Mouse (Mus musculus): ENCODE results near the gene Pak7. TPM values are rescaled to one million over a fixed set of nuclear protein-coding genes. Genes with fewer than 3 reads are reported as not detected.

Gene Pak7
- polyA plus RNA-seq (2011; ENCODE audit: insufficient read length, low read depth, missing spikeins) = 0.37 and 0.53 TPM in 2 replicates

GRCm38 (mm10) chr2:136387181-136388131 is at the start of gene Pak7:
Gene Pak7, minus strand, starts transcription at chr2:136387967.
- Histone ChIP-seq H3K4me3 (ENCODE audit: insufficient read depth, low read length) (peak within 1 kb of the TSS; percentile 48), H3K27ac (ENCODE audit: insufficient read depth, low read length) (no peak within 1 kb of the TSS), H3K4me1 (ENCODE audit: control insufficient read depth, insufficient read depth, low read length) (no peaks in the 10 kb centered on the region)
- no peak; the same call in 1 of the 2 replicates for TF ChIP-seq CTCF (IDR thresholded peaks at IDR 0.05; ENCODE audit: borderline replicate concordance, insufficient read depth, low read length)
- TF ChIP-seq POLR2A (IDR thresholded peaks at IDR 0.05; ENCODE audit: low read depth, low read length) = no peak

GRCm38 (mm10) chr2:136425561-136425960 is 37.8 kb upstream of the Pak7 start:
- Histone ChIP-seq H3K4me1 (ENCODE audit: control insufficient read depth, insufficient read depth, low read length) (no peaks in the 10 kb centered on the region), H3K27ac (ENCODE audit: insufficient read depth, low read length) (no peak overlapping the region), H3K4me3 (ENCODE audit: insufficient read depth, low read length) (no peak overlapping the region)
- TF ChIP-seq CTCF (IDR thresholded peaks at IDR 0.05; ENCODE audit: borderline replicate concordance, insufficient read depth, low read length) (no peak), POLR2A (IDR thresholded peaks at IDR 0.05; ENCODE audit: low read depth, low read length) (no peak)

- H3K4me3 ChIP-seq (ENCODE audit: insufficient read depth, low read length) = no peak overlapping the region
- H3K4me1 ChIP-seq (ENCODE audit: control insufficient read depth, insufficient read depth, low read length) = no peaks in the 10 kb centered on the region
- H3K27ac ChIP-seq (ENCODE audit: insufficient read depth, low read length) = no peak overlapping the region
- TF ChIP-seq POLR2A (IDR thresholded peaks at IDR 0.05; ENCODE audit: low read depth, low read length) = no peak
- no peak for TF ChIP-seq CTCF (IDR thresholded peaks at IDR 0.05; ENCODE audit: borderline replicate concordance, insufficient read depth, low read length)
These were observed 31.8 kb upstream of the Pak7 start for GRCm38 (mm10) chr2:136419543-136419942.

- TF ChIP-seq POLR2A (IDR thresholded peaks at IDR 0.05; ENCODE audit: low read depth, low read length) = no peak
- TF ChIP-seq CTCF (IDR thresholded peaks at IDR 0.05; ENCODE audit: borderline replicate concordance, insufficient read depth, low read length) = no peak
- Histone ChIP-seq H3K4me1 (ENCODE audit: control insufficient read depth, insufficient read depth, low read length) (no peaks in the 10 kb centered on the region), H3K4me3 (ENCODE audit: insufficient read depth, low read length) (no peak overlapping the region)
These were observed 28.6 kb upstream of the Pak7 start for GRCm38 (mm10) chr2:136416381-136416780.

GRCm38 (mm10) chr2:136402587-136402986 is 14.8 kb upstream of the Pak7 start:
- TF ChIP-seq POLR2A (IDR thresholded peaks at IDR 0.05; ENCODE audit: low read depth, low read length) (no peak), CTCF (IDR thresholded peaks at IDR 0.05; ENCODE audit: borderline replicate concordance, insufficient read depth, low read length) (no peak)
- Histone ChIP-seq H3K4me3 (ENCODE audit: insufficient read depth, low read length) (no peak overlapping the region), H3K4me1 (ENCODE audit: control insufficient read depth, insufficient read depth, low read length) (no peaks in the 10 kb centered on the region), H3K27ac (ENCODE audit: insufficient read depth, low read length) (no peak overlapping the region)

More at GRCm38 (mm10) chr2:136416381-136416780, 28.6 kb upstream of the Pak7 start:
- H3K27ac ChIP-seq (ENCODE audit: insufficient read depth, low read length) = no peak overlapping the region

DNA sequence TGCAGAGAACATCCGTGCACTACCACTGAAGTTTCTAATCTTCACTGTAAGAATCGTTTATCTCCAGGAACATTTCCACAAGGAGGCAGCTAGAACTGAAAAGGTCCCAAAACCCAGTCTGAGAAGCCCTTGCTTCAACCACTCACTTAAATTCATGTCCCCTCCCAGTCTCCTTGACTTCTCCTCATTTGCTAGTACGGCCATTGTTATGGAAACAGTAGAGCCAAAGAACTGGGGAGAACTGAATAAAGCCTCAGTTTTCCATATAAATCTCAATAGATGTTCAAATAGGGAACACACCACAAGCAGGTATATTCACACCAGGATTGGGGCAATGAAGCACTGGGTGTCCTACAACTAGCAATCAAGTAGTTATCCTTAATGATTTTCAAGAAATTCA is 12.4 kb downstream of the Pak7 start:
- no peak overlapping the region for H3K27ac ChIP-seq (ENCODE audit: insufficient read depth, low read length)
- no peaks in the 10 kb centered on the region for H3K4me1 ChIP-seq (ENCODE audit: control insufficient read depth, insufficient read depth, low read length)
- H3K4me3 ChIP-seq (ENCODE audit: insufficient read depth, low read length) = no peak overlapping the region
- TF ChIP-seq POLR2A (IDR thresholded peaks at IDR 0.05; ENCODE audit: low read depth, low read length) (no peak), CTCF (IDR thresholded peaks at IDR 0.05; ENCODE audit: borderline replicate concordance, insufficient read depth, low read length) (no peak)

DNA sequence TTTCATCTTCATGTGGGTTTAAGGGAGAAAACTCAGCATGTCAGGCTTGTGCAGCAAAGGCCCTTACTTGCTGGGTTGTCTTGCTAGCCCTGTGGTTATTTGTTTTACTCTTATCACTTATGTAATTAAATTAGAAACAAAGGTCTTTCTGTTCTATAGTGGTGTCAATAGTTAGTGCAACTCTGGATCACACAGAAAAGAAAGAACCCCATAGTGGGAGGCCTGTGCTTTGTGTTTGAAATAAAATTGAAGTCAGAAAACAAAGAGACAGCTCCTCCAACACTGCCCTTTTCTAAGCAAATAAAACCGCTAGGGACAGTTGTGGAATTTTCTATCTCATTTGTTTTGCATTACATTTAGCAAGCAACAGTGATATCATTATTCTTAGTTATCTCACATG is 15.4 kb downstream of the Pak7 start:
- TF ChIP-seq POLR2A (IDR thresholded peaks at IDR 0.05; ENCODE audit: low read depth, low read length) = no peak
- no peak for TF ChIP-seq CTCF (IDR thresholded peaks at IDR 0.05; ENCODE audit: borderline replicate concordance, insufficient read depth, low read length)
- Histone ChIP-seq H3K27ac (ENCODE audit: insufficient read depth, low read length) (no peak overlapping the region), H3K4me1 (ENCODE audit: control insufficient read depth, insufficient read depth, low read length) (no peaks in the 10 kb centered on the region), H3K4me3 (ENCODE audit: insufficient read depth, low read length) (no peak overlapping the region)

- TF ChIP-seq CTCF (IDR thresholded peaks at IDR 0.05; ENCODE audit: borderline replicate concordance, insufficient read depth, low read length) (no peak), POLR2A (IDR thresholded peaks at IDR 0.05; ENCODE audit: low read depth, low read length) (no peak)
- Histone ChIP-seq H3K4me3 (ENCODE audit: insufficient read depth, low read length) (no peak overlapping the region), H3K4me1 (ENCODE audit: control insufficient read depth, insufficient read depth, low read length) (no peaks in the 10 kb centered on the region; the same call in 1 of the 2 replicates), H3K27ac (ENCODE audit: insufficient read depth, low read length) (no peak overlapping the region)
These were observed 36.2 kb downstream of the Pak7 start for GRCm38 (mm10) chr2:136351393-136352096.

DNA sequence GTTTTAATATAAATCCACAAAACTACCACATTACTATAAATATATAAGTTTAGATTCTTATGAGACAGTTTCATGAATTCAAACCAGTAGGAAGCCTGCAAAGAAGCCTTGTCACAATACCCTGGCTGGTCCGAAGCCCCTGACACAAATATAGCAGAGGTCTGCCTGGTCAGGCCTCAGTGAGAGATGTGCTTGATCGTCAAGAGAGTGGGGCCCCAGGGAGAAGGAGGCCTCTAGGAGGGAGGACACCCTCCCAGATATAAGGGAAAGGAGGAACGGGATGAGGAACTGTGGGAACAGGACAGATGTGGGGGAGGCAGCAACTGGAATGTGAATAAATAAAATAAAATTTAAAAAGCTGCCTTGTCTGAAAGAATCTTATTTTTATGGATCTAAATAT is 37.3 kb downstream of the Pak7 start:
- H3K4me3 ChIP-seq (ENCODE audit: insufficient read depth, low read length) = no peak overlapping the region
- H3K27ac ChIP-seq (ENCODE audit: insufficient read depth, low read length) = no peak overlapping the region
- H3K4me1 ChIP-seq (ENCODE audit: control insufficient read depth, insufficient read depth, low read length) = no peaks in the 10 kb centered on the region; the same call in 1 of the 2 replicates
- TF ChIP-seq CTCF (IDR thresholded peaks at IDR 0.05; ENCODE audit: borderline replicate concordance, insufficient read depth, low read length) = no peak
- no peak for TF ChIP-seq POLR2A (IDR thresholded peaks at IDR 0.05; ENCODE audit: low read depth, low read length)
